Mouse (Mus musculus): ENCODE measurements around the gene Trappc11. TPM values are rescaled to one million over a fixed set of nuclear protein-coding genes. Genes with fewer than 3 reads are reported as not detected.

Gene Trappc11
- 30.8 TPM for polyA plus RNA-seq (2015; fragmentation: Illumina TruSeq; extraction: RNeasy Lipid Tissue Mini Kit (QIAGEN cat#74804); ENCODE audit: insufficient read depth, low replicate concordance)

DNA sequence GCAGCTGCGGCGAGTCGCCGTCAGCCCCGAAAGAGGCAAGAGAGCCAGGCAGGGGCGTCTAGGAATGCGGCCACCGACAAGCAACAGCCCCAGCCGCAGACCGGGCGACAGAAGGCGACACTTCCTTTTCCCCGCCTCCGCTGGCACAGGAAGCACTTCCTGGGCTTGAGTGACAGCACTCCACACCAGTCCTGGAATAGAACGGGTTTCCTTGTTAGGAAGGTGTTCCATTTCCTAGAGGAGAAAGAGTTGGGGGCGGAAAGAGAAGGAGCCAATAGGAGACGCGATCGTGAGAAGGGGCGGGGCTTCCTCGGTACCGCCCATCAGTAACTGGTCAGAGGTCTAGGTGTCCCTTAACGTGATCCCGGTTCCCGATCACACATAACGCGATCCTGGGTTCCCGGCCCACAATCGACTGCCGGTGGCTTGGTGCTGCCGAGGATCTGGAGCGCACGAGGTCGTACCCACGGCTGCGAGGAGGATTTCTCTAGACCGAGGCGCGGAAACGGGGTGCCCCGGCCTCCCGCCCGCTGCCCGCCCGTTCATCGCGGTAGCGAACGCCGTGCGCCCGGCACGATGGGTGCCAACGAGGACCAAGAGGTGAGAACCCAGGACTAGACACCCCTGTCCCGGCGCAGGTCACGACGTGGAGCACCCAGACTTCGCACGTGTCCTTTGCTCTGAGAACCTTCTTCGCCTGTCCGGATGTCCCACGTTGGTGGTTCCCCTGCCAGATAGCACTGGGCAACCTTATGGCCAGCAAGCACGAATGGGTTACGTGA, at the start of gene Trappc11, which contains the start of gene Rwdd4a:
TSS of gene Trappc11 (minus strand) at position 127 of the 782 bp plus-strand sequence.
TSS of gene Rwdd4a (plus strand) at position 321 of the 782 bp plus-strand sequence.

DNA sequence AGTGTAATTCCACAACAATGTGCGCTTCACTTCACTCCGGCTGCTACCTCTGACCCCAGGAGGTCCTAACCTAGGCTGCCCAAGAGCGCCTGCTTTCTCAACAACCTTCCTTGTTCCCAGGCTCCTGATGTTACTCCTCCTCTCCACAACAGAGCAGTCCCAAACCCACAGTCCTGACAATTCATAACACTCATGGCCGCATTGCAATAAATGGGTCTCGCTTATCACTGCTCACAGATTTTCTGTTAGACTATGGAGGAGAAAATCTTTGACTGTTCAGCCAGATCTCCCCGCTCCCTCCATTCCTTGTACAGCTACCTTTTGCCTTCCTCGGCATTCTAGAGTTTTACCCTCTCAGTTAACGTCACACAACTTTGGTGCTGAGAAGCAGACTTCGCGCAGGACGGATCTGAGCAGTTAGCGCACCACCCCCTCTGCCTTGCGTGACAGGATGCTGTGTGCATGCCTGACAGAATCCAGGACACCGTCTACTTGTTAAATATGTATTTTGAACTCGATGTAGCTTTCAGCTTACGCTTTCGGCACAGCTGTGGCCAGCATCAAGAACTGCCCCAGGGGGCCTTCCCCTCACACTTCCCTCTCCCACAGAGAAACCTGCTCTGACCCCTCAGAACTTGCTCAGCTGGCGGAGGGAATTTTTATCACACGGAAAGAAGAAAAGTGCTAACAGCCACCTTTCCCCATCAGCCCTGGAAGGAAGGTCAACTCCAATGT, 86.8 kb downstream of the Trappc11 start, which contains the start of gene Stox2:
TSS of gene Stox2 (minus strand) at position 51 of the 735 bp plus-strand sequence.

Other genes with a start within 250 kb of the Trappc11 start
- 1.5 TPM for gene Stox2, start 87.1 kb downstream of the Trappc11 start, polyA plus RNA-seq (2015; fragmentation: Illumina TruSeq; extraction: RNeasy Lipid Tissue Mini Kit (QIAGEN cat#74804); ENCODE audit: insufficient read depth, low replicate concordance)
- 29.6 TPM for gene Rwdd4a, start 194 bp upstream of the Trappc11 start, polyA plus RNA-seq (2015; fragmentation: Illumina TruSeq; extraction: RNeasy Lipid Tissue Mini Kit (QIAGEN cat#74804); ENCODE audit: insufficient read depth, low replicate concordance)
- 29.0 TPM for gene Ing2, start 142.1 kb upstream of the Trappc11 start, polyA plus RNA-seq (2015; fragmentation: Illumina TruSeq; extraction: RNeasy Lipid Tissue Mini Kit (QIAGEN cat#74804); ENCODE audit: insufficient read depth, low replicate concordance)
- gene Cdkn2aip, start 180.5 kb upstream of the Trappc11 start, polyA plus RNA-seq (2015; fragmentation: Illumina TruSeq; extraction: RNeasy Lipid Tissue Mini Kit (QIAGEN cat#74804); ENCODE audit: insufficient read depth, low replicate concordance), result 17.5 TPM